Mouse (Mus musculus) kidney, embryonic 15.5 days (tissue): ENCODE measurements around the gene Peli2. TPM values are rescaled to one million over a fixed set of nuclear protein-coding genes. Genes with fewer than 3 reads are reported as not detected.

Experiments
- ATAC-seq: fragments of 200-750 bp; cut with Nextera tagmentation; replicated peaks from 2 replicates; pipeline ENCODE4 v1.8.0; 2017; ENCODE audit warnings: moderate TSS enrichment; ENCODE audit not compliant: low FRiP score
- H3K27ac ChIP-seq: fragments of 300-500 bp; sonication (generic); 2 replicates; pipeline ENCODE4 v1.5.1; 2015; ENCODE audit warnings: mild to moderate bottlenecking, inconsistent platforms
- H3K27me3 ChIP-seq: fragments of 300-500 bp; sonication (generic); 2 replicates; pipeline ENCODE4 v1.6.1; 2015; ENCODE audit warnings: inconsistent platforms
- H3K36me3 ChIP-seq: fragments of 300-500 bp; sonication (generic); 2 replicates; pipeline ENCODE4 v1.6.1; 2015; ENCODE audit warnings: inconsistent platforms
- H3K4me1 ChIP-seq: fragments of 300-500 bp; sonication (generic); 2 replicates; pipeline ENCODE4 v1.6.1; 2015; ENCODE audit warnings: inconsistent platforms
- H3K4me2 ChIP-seq: fragments of 300-500 bp; sonication (generic); 2 replicates; pipeline ENCODE4 v1.6.1; 2015; ENCODE audit warnings: moderate library complexity, mild to moderate bottlenecking, inconsistent platforms
- H3K4me3 ChIP-seq: fragments of 300-500 bp; sonication (generic); replicated peaks from 2 replicates; pipeline ENCODE4 v1.5.1; 2015; ENCODE audit warnings: mild to moderate bottlenecking, inconsistent platforms
- H3K9ac ChIP-seq: fragments of 300-500 bp; sonication (generic); 2 replicates; pipeline ENCODE4 v1.6.1; 2015; ENCODE audit warnings: mild to moderate bottlenecking, inconsistent platforms
- H3K9me3 ChIP-seq: fragments of 300-500 bp; sonication (generic); replicated peaks from 2 replicates; pipeline ENCODE4 v1.6.1; 2016; ENCODE audit warnings: inconsistent platforms
- WGBS: fragments of 180-500 bp; shearing (Covaris S2); methylation state at CpG from one replicate; pipeline ENCODE4 v1.1.7; 2015; ENCODE audit warnings: mixed read lengths; 5-methylcytosine and 5-hydroxymethylcytosine counted together
- polyA plus RNA-seq: library from polyadenylated mRNA; unstranded; fragments of >200 nt; fragmentation: Nextera tagmentation; extraction: Ambion mirVana; gene quantifications from 2 replicates; pipeline ENCODE4 v1.2.1, GENCODE M21; 2015

Peli2 gene
- polyA plus RNA-seq, 1 experiment from 2014 or later: 7.1 TPM

- Histone ChIP-seq H3K4me3 (no peak overlapping the region), H3K9ac (no peak overlapping the region), H3K27ac (no peak overlapping the region), H3K4me1 (0 out of 2 replicates have a peak, but pooled peaks cover 4% of the 10 kb centered on the region), H3K4me2 (no peak overlapping the region), H3K36me3 (no peaks in the 10 kb centered on the region), H3K9me3 (no peaks in the 10 kb centered on the region), H3K27me3 (no peaks in the 10 kb centered on the region)
- WGBS: 87% methylated on average over 9 of the region's 9 CpGs
- no peak for ATAC-seq
Measured at GRCm38 (mm10) chr14:48246963-48247362, 126.3 kb downstream of the Peli2 start.

- no peak for ATAC-seq
- Histone ChIP-seq H3K4me1 (0 out of 2 replicates have a peak, but pooled peaks cover 9% of the 10 kb centered on the region), H3K27ac (no peak overlapping the region), H3K36me3 (peaks cover 7% of the 10 kb centered on the region; the same call in 1 of the 2 replicates), H3K9ac (no peak overlapping the region), H3K27me3 (no peaks in the 10 kb centered on the region), H3K4me2 (no peak overlapping the region), H3K9me3 (no peaks in the 10 kb centered on the region), H3K4me3 (no peak overlapping the region)
- 87% methylated on average over 2 of the region's 2 CpGs for WGBS
Measured at GRCm38 (mm10) chr14:48249459-48249858, 128.8 kb downstream of the Peli2 start.

GRCm38 (mm10) chr14:48249909-48250308 lies 129.3 kb downstream of the Peli2 start:
- WGBS: 86% methylated on average over 9 of the region's 9 CpGs
- H3K9ac ChIP-seq: no peak overlapping the region
- H3K27ac ChIP-seq: no peak overlapping the region
- H3K9me3 ChIP-seq: no peaks in the 10 kb centered on the region
- no peak overlapping the region for H3K4me2 ChIP-seq
- peaks cover 9% of the 10 kb centered on the region; the same call in 1 of the 2 replicates for H3K4me1 ChIP-seq
- no peak overlapping the region for H3K4me3 ChIP-seq
- ATAC-seq: no peak
- peaks cover 7% of the 10 kb centered on the region; the same call in 1 of the 2 replicates for H3K36me3 ChIP-seq
- no peaks in the 10 kb centered on the region for H3K27me3 ChIP-seq

GRCm38 (mm10) chr14:48251381-48251979 lies 130.9 kb downstream of the Peli2 start:
- no peaks in the 10 kb centered on the region for H3K27me3 ChIP-seq
- no peak overlapping the region for H3K4me3 ChIP-seq
- H3K27ac ChIP-seq: no peak overlapping the region
- no peaks in the 10 kb centered on the region for H3K9me3 ChIP-seq
- no peak overlapping the region for H3K9ac ChIP-seq
- H3K4me1 ChIP-seq: peaks cover 21% of the 10 kb centered on the region
- WGBS: 54% methylated on average over 9 of the region's 9 CpGs
- ATAC-seq: no peak; the same call in 1 of the 2 replicates
- H3K36me3 ChIP-seq: peaks cover 13% of the 10 kb centered on the region
- no peak overlapping the region for H3K4me2 ChIP-seq

GRCm38 (mm10) chr14:48253183-48253582 lies 132.6 kb downstream of the Peli2 start:
- Histone ChIP-seq H3K27me3 (no peaks in the 10 kb centered on the region), H3K9ac (no peak overlapping the region), H3K4me1 (peaks cover 21% of the 10 kb centered on the region), H3K9me3 (no peaks in the 10 kb centered on the region), H3K27ac (no peak overlapping the region), H3K4me3 (no peak overlapping the region), H3K36me3 (peaks cover 15% of the 10 kb centered on the region), H3K4me2 (no peak overlapping the region)
- ATAC-seq: no peak
- 66% methylated on average over 10 of the region's 10 CpGs for WGBS

- 90% methylated on average over 8 of the region's 8 CpGs for WGBS
- Histone ChIP-seq H3K4me2 (no peak overlapping the region), H3K4me3 (no peak overlapping the region), H3K4me1 (peaks cover 24% of the 10 kb centered on the region), H3K27me3 (no peaks in the 10 kb centered on the region), H3K27ac (no peak overlapping the region), H3K9ac (no peak overlapping the region), H3K36me3 (peaks cover 15% of the 10 kb centered on the region), H3K9me3 (no peaks in the 10 kb centered on the region)
- no peak for ATAC-seq
Measured at GRCm38 (mm10) chr14:48254696-48255095, 134.1 kb downstream of the Peli2 start.

GRCm38 (mm10) chr14:48255290-48255689 lies 134.7 kb downstream of the Peli2 start:
- peaks cover 15% of the 10 kb centered on the region for H3K36me3 ChIP-seq
- H3K9ac ChIP-seq: no peak overlapping the region
- peaks cover 24% of the 10 kb centered on the region for H3K4me1 ChIP-seq
- H3K4me3 ChIP-seq: no peak overlapping the region
- no peaks in the 10 kb centered on the region for H3K27me3 ChIP-seq
- ATAC-seq: 0 out of 2 replicates have a peak, but pooled peaks have one; percentile 22
- H3K9me3 ChIP-seq: no peaks in the 10 kb centered on the region
- H3K4me2 ChIP-seq: no peak overlapping the region
- no peak overlapping the region for H3K27ac ChIP-seq
- 15% methylated on average over 5 of the region's 5 CpGs for WGBS

GRCm38 (mm10) chr14:48257759-48258158 lies 137.1 kb downstream of the Peli2 start:
- 61% methylated on average over 7 of the region's 7 CpGs for WGBS
- Histone ChIP-seq H3K27me3 (no peaks in the 10 kb centered on the region), H3K36me3 (peaks cover 15% of the 10 kb centered on the region), H3K9ac (no peak overlapping the region), H3K4me2 (no peak overlapping the region), H3K4me1 (peaks cover 18% of the 10 kb centered on the region), H3K27ac (no peak overlapping the region), H3K4me3 (no peak overlapping the region), H3K9me3 (no peaks in the 10 kb centered on the region)
- ATAC-seq: no peak

GRCm38 (mm10) chr14:48258696-48259366 lies 138.2 kb downstream of the Peli2 start:
- Histone ChIP-seq H3K4me2 (no peak overlapping the region), H3K27ac (no peak overlapping the region), H3K9me3 (no peaks in the 10 kb centered on the region), H3K4me3 (no peak overlapping the region), H3K4me1 (peaks cover 15% of the 10 kb centered on the region), H3K9ac (no peak overlapping the region), H3K36me3 (peaks cover 8% of the 10 kb centered on the region; the same call in 1 of the 2 replicates), H3K27me3 (no peaks in the 10 kb centered on the region)
- 58% methylated on average over 10 of the region's 10 CpGs for WGBS
- ATAC-seq: no peak

- peaks cover 4% of the 10 kb centered on the region; the same call in 1 of the 2 replicates for H3K4me1 ChIP-seq
- no peak overlapping the region for H3K4me2 ChIP-seq
- no peak overlapping the region for H3K4me3 ChIP-seq
- WGBS: 86% methylated on average over 4 of the region's 4 CpGs
- no peak for ATAC-seq
- H3K9ac ChIP-seq: no peak overlapping the region
- no peaks in the 10 kb centered on the region for H3K27me3 ChIP-seq
- H3K36me3 ChIP-seq: no peaks in the 10 kb centered on the region
- H3K27ac ChIP-seq: no peak overlapping the region
- no peaks in the 10 kb centered on the region for H3K9me3 ChIP-seq
Measured at GRCm38 (mm10) chr14:48263146-48263545, 142.5 kb downstream of the Peli2 start.

- no peaks in the 10 kb centered on the region for H3K4me1 ChIP-seq
- no peak for ATAC-seq
- WGBS: 87% methylated on average over 6 of the region's 6 CpGs
- H3K4me3 ChIP-seq: no peak overlapping the region
- H3K27me3 ChIP-seq: no peaks in the 10 kb centered on the region
- no peak overlapping the region for H3K9ac ChIP-seq
- no peaks in the 10 kb centered on the region for H3K9me3 ChIP-seq
- no peaks in the 10 kb centered on the region for H3K36me3 ChIP-seq
- H3K4me2 ChIP-seq: no peak overlapping the region
- H3K27ac ChIP-seq: no peak overlapping the region
Measured at GRCm38 (mm10) chr14:48266710-48267109, 146.1 kb downstream of the Peli2 start.

- WGBS: 68% methylated on average over 1 of the region's 1 CpGs
- Histone ChIP-seq H3K9ac (no peak overlapping the region), H3K27ac (no peak overlapping the region), H3K27me3 (no peaks in the 10 kb centered on the region), H3K4me2 (no peak overlapping the region), H3K9me3 (no peaks in the 10 kb centered on the region), H3K4me1 (no peaks in the 10 kb centered on the region), H3K4me3 (no peak overlapping the region), H3K36me3 (no peaks in the 10 kb centered on the region)
- no peak for ATAC-seq
Measured at GRCm38 (mm10) chr14:48278291-48278690, 157.7 kb downstream of the Peli2 start.
